Comparison of ENCODE assay signal across 8 mouse cellular contexts in genomic region chr16:31274084-31274483, GRCm38 (mm10). TPM values are rescaled to one million over a fixed set of nuclear protein-coding genes. Genes with fewer than 3 reads are reported as not detected.
DNase-seq lines count a peak whose midpoint lies in the region; ATAC-seq and TF ChIP-seq lines count a peak whose summit lies in the region.

No protein-coding gene starts in this region.

- no peaks in the 10 kb centered on the region for H3K9me3 ChIP-seq in heart, embryonic 11.5 days (replicated peaks; ENCODE audit: control insufficient read depth, low read length)
- no peaks in the 10 kb centered on the region for H3K9me3 ChIP-seq in ES-E14 (ENCODE audit: control insufficient read depth, insufficient read depth, low read depth, low read length)
- H3K9me3 ChIP-seq in forebrain, postnatal 0 days (ENCODE audit: low read length): no peaks in the 10 kb centered on the region
- no peaks in the 10 kb centered on the region for H3K9me3 ChIP-seq in midbrain, embryonic 11.5 days (ENCODE audit: control insufficient read depth, low read length)

- in situ Hi-C loops in ES-E14 (cut with MboI; ENCODE audit: low sequenced_read_pairs in 2 of 2, unreplicated experiment in 2 of 2): no loop called here

- no peak for DNase-seq in heart, postnatal 14 days
- no peak for DNase-seq in ES-E14 (ENCODE audit: low read depth, low spot score)
- DNase-seq in forebrain, postnatal 0 days: no peak
- no peak for DNase-seq in midbrain, embryonic 11.5 days (ENCODE audit: low spot score, missing footprints)
- no peak for DNase-seq in B cell, adult 2 months
- DNase-seq in layer of hippocampus, postnatal 10 days (ENCODE audit: low spot score in 2 of 2): no peak
- no peak for DNase-seq in kidney, adult 11 months

- peaks cover 18% of the 10 kb centered on the region for H3K4me1 ChIP-seq in heart, embryonic 11.5 days (ENCODE audit: control insufficient read depth, insufficient read depth, low read length)
- peaks cover 2 to 12% of the 10 kb centered on the region in 2 experiments; a peak in 2 of 4 replicates for H3K4me1 ChIP-seq in ES-E14 (ENCODE audit: control insufficient read depth in 2 of 2, insufficient read depth in 2 of 2, low read length in 2 of 2, poor library complexity in 1 of 2)
- peaks cover 22% of the 10 kb centered on the region for H3K4me1 ChIP-seq in forebrain, postnatal 0 days (ENCODE audit: insufficient read depth)
- H3K4me1 ChIP-seq in midbrain, embryonic 11.5 days (ENCODE audit: control insufficient read depth, insufficient read depth, low read length): peaks cover 19% of the 10 kb centered on the region

- ATAC-seq in heart, embryonic 11.5 days (replicated peaks; ENCODE audit: insufficient number of reproducible peaks, low FRiP score, low TSS enrichment): no peak
- no peak for ATAC-seq in forebrain, postnatal 0 days
- no peak for ATAC-seq in midbrain, embryonic 11.5 days (ENCODE audit: low FRiP score)

- TF ChIP-seq CTCF in forebrain, postnatal 0 days (IDR thresholded peaks at IDR 0.05; ENCODE audit: low read depth): no peak

- intact Hi-C loops in heart, postnatal 14 days (cut with DNase I): loop anchor here (2.0 kb wide), 2 partner anchors 73 kb away; partner anchors contain the start of gene Acap2

- no peaks in the 10 kb centered on the region for H3K36me3 ChIP-seq in heart, embryonic 11.5 days (ENCODE audit: control insufficient read depth, insufficient read depth, low read length)
- peaks cover 3% of the 10 kb centered on the region; the same call in 1 of the 2 replicates for H3K36me3 ChIP-seq in ES-E14 (ENCODE audit: control insufficient read depth, insufficient read depth, low read length, poor library complexity, severe bottlenecking)
- no peaks in the 10 kb centered on the region for H3K36me3 ChIP-seq in forebrain, postnatal 0 days (ENCODE audit: insufficient read depth)
- no peaks in the 10 kb centered on the region for H3K36me3 ChIP-seq in midbrain, embryonic 11.5 days (ENCODE audit: control insufficient read depth, insufficient read depth, low read length)

- 4% methylated on average over 6 of the region's 6 CpGs for WGBS in heart, embryonic 11.5 days (ENCODE audit: insufficient replicate concordance)
- 2% methylated on average over 6 of the region's 6 CpGs for WGBS in forebrain, postnatal 0 days
- 10% methylated on average over 6 of the region's 6 CpGs for WGBS in midbrain, embryonic 11.5 days

- H3K9ac ChIP-seq in heart, embryonic 11.5 days (ENCODE audit: low read depth, low read length): peak overlapping the region; percentile 98
- peak overlapping the region; percentile 100; the same call in 1 of the 2 replicates for H3K9ac ChIP-seq in ES-E14 (ENCODE audit: insufficient read depth, low read depth, low read length, poor library complexity, severe bottlenecking)
- H3K9ac ChIP-seq in forebrain, postnatal 0 days: peak overlapping the region; percentile 90
- peak overlapping the region; percentile 94 for H3K9ac ChIP-seq in midbrain, embryonic 11.5 days (ENCODE audit: low read length)

- peak overlapping the region; percentile 79 for H3K4me2 ChIP-seq in heart, embryonic 11.5 days
- H3K4me2 ChIP-seq in forebrain, postnatal 0 days (ENCODE audit: low read depth): peak overlapping the region; percentile 62
- peak overlapping the region; percentile 82 for H3K4me2 ChIP-seq in midbrain, embryonic 11.5 days

- H3K27me3 ChIP-seq in heart, embryonic 11.5 days (ENCODE audit: control insufficient read depth, insufficient read depth, low read length): no peaks in the 10 kb centered on the region
- H3K27me3 ChIP-seq in forebrain, postnatal 0 days (ENCODE audit: insufficient read depth, low read length): no peaks in the 10 kb centered on the region
- H3K27me3 ChIP-seq in midbrain, embryonic 11.5 days (ENCODE audit: control insufficient read depth, insufficient read depth, low read length): no peaks in the 10 kb centered on the region

- H3K4me3 ChIP-seq in heart, embryonic 11.5 days (ENCODE audit: low read depth, low read length): peak overlapping the region; percentile 95
- peak overlapping the region; percentile 87 for H3K4me3 ChIP-seq in ES-E14 (ENCODE audit: insufficient read depth in 1 of 2, low read depth in 1 of 2, low read length in 2 of 2, poor library complexity in 1 of 2, severe bottlenecking in 1 of 2)
- peak overlapping the region; percentile 96 for H3K4me3 ChIP-seq in forebrain, postnatal 0 days (ENCODE audit: low read depth, low read length)
- peak overlapping the region; percentile 84 for H3K4me3 ChIP-seq in midbrain, embryonic 11.5 days (ENCODE audit: low read depth, low read length)

- H3K27ac ChIP-seq in heart, embryonic 11.5 days (ENCODE audit: low read depth, low read length): peak overlapping the region; percentile 94; the same call in 1 of the 2 replicates
- H3K27ac ChIP-seq in ES-E14 (ENCODE audit: insufficient read depth, low read depth, low read length, poor library complexity, severe bottlenecking): no peak overlapping the region; the same call in 1 of the 2 replicates
- H3K27ac ChIP-seq in forebrain, postnatal 0 days (ENCODE audit: low read depth, low read length): 0 out of 2 replicates have a peak overlapping the region, but pooled peaks have one; percentile 70
- H3K27ac ChIP-seq in midbrain, embryonic 11.5 days (ENCODE audit: low read depth, low read length): no peak overlapping the region

TF ChIP-seq in ES-E14, 5 proteins besides CTCF, POLR2A, EP300 and RAD21:
- TF ChIP-seq MAFK (IDR thresholded peaks at IDR 0.05; ENCODE audit: insufficient read depth, low read depth, low read length): no peak
- no peak for TF ChIP-seq HCFC1 (IDR thresholded peaks at IDR 0.05; ENCODE audit: borderline replicate concordance, insufficient read depth, low read length)
- TF ChIP-seq ZC3H11A (IDR thresholded peaks at IDR 0.05; ENCODE audit: borderline replicate concordance, low read depth, low read length): no peak
- TF ChIP-seq ZNF384 (IDR thresholded peaks at IDR 0.05; ENCODE audit: low read depth, low read length): no peak
- no peak for TF ChIP-seq CHD2 (IDR thresholded peaks at IDR 0.05; ENCODE audit: low read depth, low read length)
TF ChIP-seq in ES-E14: peak in this region for 0.

RNA-seq across cellular contexts. Expression of gene Ppp1r2, which starts 1.0 kb away (rescaled TPM):
- 90.8 and 91.1 TPM in 2 replicates for polyA plus RNA-seq in heart, embryonic 11.5 days (2014; fragmentation: Nextera tagmentation; extraction: Ambion mirVana)
- 100 to 1,000 TPM in 1 of 2 experiments, 10 to 100 TPM in 1; 97.4 to 101 TPM for total RNA-seq in heart, postnatal 14 days (2021)
- total RNA-seq in ES-E14 (2012; rRNA removed): 49.9 and 63.1 TPM in 2 replicates
- total RNA-seq in forebrain, postnatal 0 days (2014; rRNA removed): 64.9 and 75.5 TPM in 2 replicates
- polyA plus RNA-seq in forebrain, postnatal 0 days (2015; fragmentation: Nextera tagmentation; extraction: Ambion mirVana): 84.9 and 101 TPM in 2 replicates
- 109 and 114 TPM in 2 replicates for polyA plus RNA-seq in midbrain, embryonic 11.5 days (2014; fragmentation: Nextera tagmentation; extraction: Ambion mirVana)
- total RNA-seq in layer of hippocampus, postnatal 10 days (2021): 10 to 100 TPM; 64.3 to 65.2 TPM

RNA-seq across cellular contexts. Expression of gene Apod, which starts 40.5 kb away (rescaled TPM):
- polyA plus RNA-seq in heart, embryonic 11.5 days (2014; fragmentation: Nextera tagmentation; extraction: Ambion mirVana): not detected in 2 replicates
- 1 to 10 TPM; 2.1 to 3.0 TPM for total RNA-seq in heart, postnatal 14 days (2021)
- total RNA-seq in ES-E14 (2012; rRNA removed): 10.6 and 22.7 TPM in 2 replicates
- total RNA-seq in forebrain, postnatal 0 days (2014; rRNA removed): 81.9 and 84.2 TPM in 2 replicates
- 179 and 215 TPM in 2 replicates for polyA plus RNA-seq in forebrain, postnatal 0 days (2015; fragmentation: Nextera tagmentation; extraction: Ambion mirVana)
- 49.9 and 55.1 TPM in 2 replicates for polyA plus RNA-seq in midbrain, embryonic 11.5 days (2014; fragmentation: Nextera tagmentation; extraction: Ambion mirVana)
- total RNA-seq in layer of hippocampus, postnatal 10 days (2021): 10 to 100 TPM; 29.0 to 35.8 TPM

Comparison
In these comparisons a context has a peak if more than half of its experiments do, and no peak if none do; other contexts are left out.
1. H3K27ac ChIP-seq: peak in heart, embryonic 11.5 days (single experiment) and forebrain, postnatal 0 days (single experiment); none in ES-E14 (single experiment) and midbrain, embryonic 11.5 days (single experiment).
2. Peak in every context shown above with its lines, with median percentiles within 50 percentile points of each other: H3K4me2 ChIP-seq, H3K4me3 ChIP-seq and H3K9ac ChIP-seq.